Comparison of ENCODE assay signal across 8 mouse cellular contexts in genomic region chr5:129020300-129020668, GRCm38 (mm10). TPM values are rescaled to one million over a fixed set of nuclear protein-coding genes. Genes with fewer than 3 reads are reported as not detected.
DNase-seq lines count a peak whose midpoint lies in the region; ATAC-seq and TF ChIP-seq lines count a peak whose summit lies in the region.

No protein-coding gene starts in this region.

- under 1% methylated on average over 27 of the region's 56 CpGs for WGBS in heart, embryonic 11.5 days (ENCODE audit: insufficient replicate concordance)
- WGBS in forebrain, embryonic 12.5 days: under 1% methylated on average over 47 of the region's 56 CpGs
- WGBS in liver, embryonic 13.5 days (ENCODE audit: insufficient replicate concordance): 0% methylated on average over 45 of the region's 56 CpGs

- ATAC-seq in heart, embryonic 11.5 days (replicated peaks; ENCODE audit: insufficient number of reproducible peaks, low FRiP score, low TSS enrichment): peak; percentile 64
- 0 out of 2 replicates have a peak, but pooled peaks have one; percentile 2 for ATAC-seq in G1E (ENCODE audit: extremely low read depth, insufficient number of reproducible peaks, low FRiP score, poor library complexity, severe bottlenecking)
- ATAC-seq in forebrain, embryonic 12.5 days (ENCODE audit: low FRiP score): peak; percentile 78
- peak; percentile 50 for ATAC-seq in liver, embryonic 13.5 days (ENCODE audit: low read depth)

- H3K4me1 ChIP-seq in heart, embryonic 11.5 days (ENCODE audit: control insufficient read depth, insufficient read depth, low read length): peaks cover 8% of the 10 kb centered on the region; the same call in 1 of the 2 replicates
- peaks cover 23% of the 10 kb centered on the region for H3K4me1 ChIP-seq in G1E (ENCODE audit: insufficient read depth, low read depth, low read length)
- peaks cover 16% of the 10 kb centered on the region for H3K4me1 ChIP-seq in forebrain, embryonic 12.5 days
- H3K4me1 ChIP-seq in liver, embryonic 13.5 days (replicated peaks): peaks cover 34% of the 10 kb centered on the region

- H3K9me3 ChIP-seq in heart, embryonic 11.5 days (replicated peaks; ENCODE audit: control insufficient read depth, low read length): no peaks in the 10 kb centered on the region
- no peaks in the 10 kb centered on the region for H3K9me3 ChIP-seq in G1E (replicated peaks)
- H3K9me3 ChIP-seq in forebrain, embryonic 12.5 days: no peaks in the 10 kb centered on the region
- H3K9me3 ChIP-seq in liver, embryonic 13.5 days (replicated peaks): no peaks in the 10 kb centered on the region

- intact Hi-C loops in heart, postnatal 10 days (cut with DNase I): no loop called here
- intact Hi-C loops in left cerebral cortex, postnatal 36 days (cut with DNase I): no loop called here

- TF ChIP-seq CTCF in G1E (IDR thresholded peaks at IDR 0.05; ENCODE audit: low read depth, low read length): no peak

- peak overlapping the region; percentile 86 for H3K4me3 ChIP-seq in heart, embryonic 11.5 days (ENCODE audit: low read depth, low read length)
- H3K4me3 ChIP-seq in G1E (ENCODE audit: low read depth, low read length): peak overlapping the region; percentile 95
- H3K4me3 ChIP-seq in forebrain, embryonic 12.5 days (replicated peaks): peak overlapping the region; percentile 90
- H3K4me3 ChIP-seq in liver, embryonic 13.5 days (replicated peaks): peak overlapping the region; percentile 98

- DNase-seq in heart, postnatal 10 days: no peak
- peak; percentile 36 for DNase-seq in G1E (ENCODE audit: low spot score)
- DNase-seq in liver, embryonic 13.5 days: no peak
- DNase-seq in right cerebral cortex, postnatal 4 days: no peak
- DNase-seq in left cerebral cortex, postnatal 36 days (ENCODE audit: low spot score in 2 of 2): no peak
- DNase-seq in lung, postnatal 14 days: no peak

- peaks cover 7% of the 10 kb centered on the region for H3K36me3 ChIP-seq in heart, embryonic 11.5 days (ENCODE audit: control insufficient read depth, insufficient read depth, low read length)
- peaks cover 30% of the 10 kb centered on the region for H3K36me3 ChIP-seq in G1E (replicated peaks)
- H3K36me3 ChIP-seq in forebrain, embryonic 12.5 days (replicated peaks): peaks cover 32% of the 10 kb centered on the region
- peaks cover 44% of the 10 kb centered on the region for H3K36me3 ChIP-seq in liver, embryonic 13.5 days

- H3K27ac ChIP-seq in heart, embryonic 11.5 days (ENCODE audit: low read depth, low read length): peak overlapping the region; percentile 99
- H3K27ac ChIP-seq in forebrain, embryonic 12.5 days: peak overlapping the region; percentile 99
- H3K27ac ChIP-seq in liver, embryonic 13.5 days: peak overlapping the region; percentile 96

- peak overlapping the region; percentile 98 for H3K9ac ChIP-seq in heart, embryonic 11.5 days (ENCODE audit: low read depth, low read length)
- H3K9ac ChIP-seq in forebrain, embryonic 12.5 days: peak overlapping the region; percentile 91
- H3K9ac ChIP-seq in liver, embryonic 13.5 days: peak overlapping the region; percentile 98

- peak overlapping the region; percentile 86 for H3K4me2 ChIP-seq in heart, embryonic 11.5 days
- H3K4me2 ChIP-seq in forebrain, embryonic 12.5 days: peak overlapping the region; percentile 58
- peak overlapping the region; percentile 77 for H3K4me2 ChIP-seq in liver, embryonic 13.5 days

- no peaks in the 10 kb centered on the region for H3K27me3 ChIP-seq in heart, embryonic 11.5 days (ENCODE audit: control insufficient read depth, insufficient read depth, low read length)
- H3K27me3 ChIP-seq in G1E (ENCODE audit: insufficient read depth, low read length): no peaks in the 10 kb centered on the region
- no peaks in the 10 kb centered on the region for H3K27me3 ChIP-seq in forebrain, embryonic 12.5 days
- no peaks in the 10 kb centered on the region for H3K27me3 ChIP-seq in liver, embryonic 13.5 days

RNA-seq across cellular contexts. Expression of gene Ran, which starts 0.4 kb away (rescaled TPM):
- polyA plus RNA-seq in heart, embryonic 11.5 days (2014; fragmentation: Nextera tagmentation; extraction: Ambion mirVana): 499 and 500 TPM in 2 replicates
- 100 to 1,000 TPM; 121 TPM for total RNA-seq in heart, postnatal 10 days (2021)
- total RNA-seq in G1E (2014; fragmentation: Nextera tagmentation) (161 and 173 TPM in 2 replicates), G1E (2017) (481 and 750 TPM in 2 replicates)
- polyA plus RNA-seq in G1E (2012): 5,187 and 6,161 TPM in 2 replicates
- polyA plus RNA-seq in forebrain, embryonic 12.5 days (2016; fragmentation: Nextera tagmentation; extraction: Ambion mirVana): 821 and 873 TPM in 2 replicates
- 634 and 723 TPM in 2 replicates for polyA plus RNA-seq in liver, embryonic 13.5 days (2015; fragmentation: Nextera tagmentation; extraction: Ambion mirVana)
- total RNA-seq in left cerebral cortex, postnatal 36 days (2021): 100 to 1,000 TPM; 144 to 159 TPM

RNA-seq across cellular contexts. Expression of gene Stx2, which starts 11.9 kb away (rescaled TPM):
- 23.1 and 24.2 TPM in 2 replicates for polyA plus RNA-seq in heart, embryonic 11.5 days (2014; fragmentation: Nextera tagmentation; extraction: Ambion mirVana)
- 10 to 100 TPM; 20.0 to 23.2 TPM for total RNA-seq in heart, postnatal 10 days (2021)
- total RNA-seq in G1E (2014; fragmentation: Nextera tagmentation): 26.4 and 83.8 TPM in 2 replicates
- total RNA-seq in G1E (2017): 37.5 and 44.1 TPM in 2 replicates
- polyA plus RNA-seq in G1E (2012): 15.3 and 18.1 TPM in 2 replicates
- polyA plus RNA-seq in forebrain, embryonic 12.5 days (2016; fragmentation: Nextera tagmentation; extraction: Ambion mirVana): 23.1 and 25.7 TPM in 2 replicates
- 78.6 and 94.8 TPM in 2 replicates for polyA plus RNA-seq in liver, embryonic 13.5 days (2015; fragmentation: Nextera tagmentation; extraction: Ambion mirVana)
- 10 to 100 TPM; 16.9 to 29.6 TPM for total RNA-seq in left cerebral cortex, postnatal 36 days (2021)

Comparison
In these comparisons a context has a peak if more than half of its experiments do, and no peak if none do; other contexts are left out.
1. ATAC-seq: peak in every context shown above with its lines; median percentile 78 in forebrain, embryonic 12.5 days; 64 in heart, embryonic 11.5 days; 50 in liver, embryonic 13.5 days; 2 in G1E.